Mouse (Mus musculus) intestine, embryonic 14.5 days (tissue): Measurements from ENCODE around the gene Pygo1. TPM values are rescaled to one million over a fixed set of nuclear protein-coding genes. Genes with fewer than 3 reads are reported as not detected.

Experiments
- ATAC-seq: fragments of 200-750 bp; cut with Nextera tagmentation; replicated peaks from 2 replicates; pipeline ENCODE4 v1.8.0; 2017; ENCODE audit warnings: low read depth, moderate number of reproducible peaks, moderate TSS enrichment, moderate library complexity; ENCODE audit not compliant: low FRiP score, low TSS enrichment
- DNase-seq: peaks from one replicate; pipeline ENCODE4 v3.0.0-alpha.2; 2018; ENCODE audit warnings: low spot score
- H3K27ac ChIP-seq: fragments of 300-500 bp; sonication (generic); 2 replicates; pipeline ENCODE4 v1.5.1; 2014; ENCODE audit warnings: low read depth, mild to moderate bottlenecking, control low read depth
- H3K27me3 ChIP-seq: fragments of 300-500 bp; sonication (generic); replicated peaks from 2 replicates; pipeline ENCODE4 v1.6.1; 2014; ENCODE audit warnings: low read length, control low read depth; ENCODE audit not compliant: control insufficient read depth, insufficient read depth
- H3K36me3 ChIP-seq: fragments of 300-500 bp; sonication (generic); 2 replicates; pipeline ENCODE4 v1.6.1; 2014; ENCODE audit warnings: low read length, control low read depth; ENCODE audit not compliant: control insufficient read depth, insufficient read depth
- H3K4me1 ChIP-seq: fragments of 300-500 bp; sonication (generic); replicated peaks from 2 replicates; pipeline ENCODE4 v1.6.1; 2014; ENCODE audit warnings: low read length, control low read depth, mixed read lengths; ENCODE audit not compliant: control insufficient read depth, insufficient read depth
- H3K4me2 ChIP-seq: fragments of 300-500 bp; sonication (generic); 2 replicates; pipeline ENCODE4 v1.6.1; 2014; ENCODE audit warnings: low read length
- H3K4me3 ChIP-seq: fragments of 300-500 bp; sonication (generic); 2 replicates; pipeline ENCODE4 v1.5.1; 2014; ENCODE audit warnings: low read depth, low read length, control low read depth, mixed read lengths
- H3K9ac ChIP-seq: fragments of 300-500 bp; sonication (generic); 2 replicates; pipeline ENCODE4 v1.6.1; 2014; ENCODE audit warnings: mild to moderate bottlenecking, low read length
- H3K9me3 ChIP-seq: fragments of 300-500 bp; sonication (generic); 2 replicates; pipeline ENCODE4 v1.6.1; 2016; ENCODE audit warnings: low read length, control low read depth; ENCODE audit not compliant: control insufficient read depth
- WGBS: fragments of 180-500 bp; shearing (Covaris S2); extraction: QIAGEN DNeasy Blood & Tissue Kit; methylation state at CpG from one replicate; pipeline ENCODE4 v1.1.7; 2014; 5-methylcytosine and 5-hydroxymethylcytosine counted together
- polyA plus RNA-seq: library from polyadenylated mRNA; unstranded; fragments of >200 nt; fragmentation: Nextera tagmentation; extraction: Ambion mirVana; gene quantifications from 2 replicates; pipeline ENCODE4 v1.2.1, GENCODE M21; 2014

The Pygo1 gene
- polyA plus RNA-seq, 1 experiment from 2014 or later, result 4.6 TPM

DNA sequence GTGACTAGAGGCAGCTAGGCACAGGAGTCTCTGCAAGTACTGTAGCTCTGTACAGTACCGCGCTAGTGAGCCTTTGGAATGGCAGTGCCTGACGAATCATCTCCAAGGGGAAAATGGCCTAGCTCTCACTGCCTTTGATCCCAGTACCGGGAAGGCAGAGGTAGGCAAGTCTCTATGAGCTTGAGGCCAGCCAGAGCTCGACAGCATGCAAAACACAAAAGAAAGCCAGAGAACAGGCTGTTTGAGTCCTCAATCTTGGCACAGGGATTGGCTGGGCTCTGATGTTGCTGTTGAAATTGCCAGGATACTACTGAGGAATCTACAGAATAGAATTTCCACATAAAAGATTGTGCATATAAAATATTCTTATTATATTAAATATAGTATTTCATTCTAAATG, 47.0 kb downstream of the Pygo1 start:
- no peaks in the 10 kb centered on the region for H3K27me3 ChIP-seq
- 90% methylated on average over 5 of the region's 5 CpGs for WGBS
- ATAC-seq, result no peak
- H3K9me3 ChIP-seq, result no peaks in the 10 kb centered on the region
- no peak overlapping the region for H3K4me3 ChIP-seq
- no peaks in the 10 kb centered on the region for H3K36me3 ChIP-seq
- H3K27ac ChIP-seq, result no peak overlapping the region
- H3K9ac ChIP-seq, result no peak overlapping the region
- H3K4me1 ChIP-seq, result no peaks in the 10 kb centered on the region
- DNase-seq, result no peak
- no peak overlapping the region for H3K4me2 ChIP-seq

DNA sequence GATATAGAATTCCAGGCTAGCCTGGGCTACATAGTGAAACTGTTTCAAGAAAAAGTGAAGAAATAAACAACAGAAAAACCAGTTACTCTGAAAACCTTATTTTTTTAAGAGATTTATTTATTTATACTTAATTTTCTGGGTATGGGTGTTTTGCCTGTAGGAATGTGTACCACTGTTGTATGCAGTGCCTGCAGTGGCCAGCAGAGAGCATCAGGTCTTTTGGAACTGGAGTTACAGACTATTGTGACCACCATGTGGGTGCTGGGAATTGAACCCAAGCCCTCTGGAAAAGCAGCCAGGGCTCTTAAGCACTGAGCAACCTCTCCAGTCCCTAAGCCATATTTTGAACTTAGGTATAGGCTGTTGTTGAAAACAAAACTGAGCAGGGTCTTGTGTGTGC, 47.5 kb downstream of the Pygo1 start:
- no peak for DNase-seq
- Histone ChIP-seq H3K9me3 (no peaks in the 10 kb centered on the region), H3K36me3 (no peaks in the 10 kb centered on the region), H3K9ac (no peak overlapping the region), H3K27me3 (no peaks in the 10 kb centered on the region), H3K4me1 (no peaks in the 10 kb centered on the region), H3K4me2 (no peak overlapping the region), H3K27ac (no peak overlapping the region), H3K4me3 (no peak overlapping the region)
- ATAC-seq, result no peak

DNA sequence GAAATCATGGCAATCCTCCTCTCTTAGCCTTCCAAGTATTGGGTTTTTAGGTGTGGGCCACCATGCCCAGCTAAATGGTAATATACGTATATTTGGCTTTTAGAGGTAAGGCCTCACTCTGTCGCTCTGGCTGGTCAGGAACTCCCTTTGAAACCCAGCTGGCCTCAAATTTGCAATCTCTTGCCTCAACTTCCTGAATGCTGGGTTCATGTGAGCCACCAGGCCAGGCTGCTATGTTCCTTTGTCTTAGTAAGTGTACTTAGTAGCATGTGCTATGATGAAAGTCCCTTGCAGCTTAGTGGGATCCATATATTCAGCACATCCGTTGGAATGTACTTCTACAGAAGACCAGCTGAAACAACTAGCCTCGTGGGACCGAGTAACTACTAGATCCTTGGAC, 49.3 kb downstream of the Pygo1 start:
- DNase-seq (no peak), ATAC-seq (no peak)
- Histone ChIP-seq H3K4me3 (no peak overlapping the region), H3K27ac (no peak overlapping the region), H3K27me3 (no peaks in the 10 kb centered on the region), H3K9me3 (no peaks in the 10 kb centered on the region), H3K4me2 (no peak overlapping the region), H3K4me1 (no peaks in the 10 kb centered on the region), H3K36me3 (no peaks in the 10 kb centered on the region), H3K9ac (no peak overlapping the region)
- WGBS, result 87% methylated on average over 5 of the region's 5 CpGs

DNA sequence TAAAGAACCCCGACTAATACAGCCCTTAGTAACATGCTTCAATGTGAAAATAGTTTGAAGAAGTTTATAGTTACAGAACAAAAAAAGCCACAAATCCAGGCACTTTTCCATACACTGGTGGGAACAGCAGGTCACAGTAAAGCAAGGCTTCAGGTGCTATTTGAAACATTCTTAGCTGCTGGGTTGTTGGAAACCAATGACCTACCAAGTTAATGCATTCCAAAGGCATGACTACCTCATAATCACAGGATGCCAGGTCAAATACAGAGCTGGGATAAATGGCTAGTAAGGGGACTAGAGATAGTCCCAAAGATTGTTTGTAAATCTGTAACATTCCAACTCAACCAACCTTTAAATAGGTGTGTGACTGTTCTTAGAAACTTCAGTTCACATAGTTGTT, 49.8 kb downstream of the Pygo1 start:
- H3K4me2 ChIP-seq, result no peak overlapping the region
- no peaks in the 10 kb centered on the region for H3K4me1 ChIP-seq
- H3K9ac ChIP-seq, result no peak overlapping the region
- H3K36me3 ChIP-seq, result no peaks in the 10 kb centered on the region
- no peaks in the 10 kb centered on the region for H3K27me3 ChIP-seq
- no peak overlapping the region for H3K27ac ChIP-seq
- WGBS, result 89% methylated on average over 1 of the region's 1 CpGs
- H3K4me3 ChIP-seq, result no peak overlapping the region
- no peak for DNase-seq
- ATAC-seq, result no peak
- H3K9me3 ChIP-seq, result no peaks in the 10 kb centered on the region

DNA sequence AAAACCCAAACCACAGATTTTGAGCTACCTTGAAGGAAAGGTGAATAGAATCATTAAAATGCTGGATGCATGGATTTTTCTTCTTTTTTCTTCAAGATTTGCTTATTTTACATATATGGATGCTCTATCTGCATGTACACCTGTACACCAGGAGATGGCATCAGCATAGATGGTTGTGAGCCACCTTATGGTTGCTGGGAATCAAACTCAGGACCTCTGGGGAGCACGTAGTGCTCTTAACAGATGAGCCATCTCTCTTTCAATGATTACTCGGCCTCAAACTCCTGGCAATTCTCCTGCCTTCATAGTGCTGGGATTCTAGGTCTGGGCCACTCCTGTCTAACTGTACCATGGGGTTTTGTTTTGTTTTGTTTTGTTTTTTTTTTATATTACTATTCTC, 57.6 kb downstream of the Pygo1 start:
- H3K9ac ChIP-seq, result no peak overlapping the region
- no peaks in the 10 kb centered on the region for H3K27me3 ChIP-seq
- no peak overlapping the region for H3K27ac ChIP-seq
- no peaks in the 10 kb centered on the region for H3K36me3 ChIP-seq
- H3K9me3 ChIP-seq, result no peaks in the 10 kb centered on the region
- no peak for ATAC-seq
- H3K4me1 ChIP-seq, result peaks cover 6% of the 10 kb centered on the region; the same call in 1 of the 2 replicates
- 68% methylated on average over 2 of the region's 2 CpGs for WGBS
- no peak overlapping the region for H3K4me2 ChIP-seq
- no peak overlapping the region for H3K4me3 ChIP-seq
- DNase-seq, result no peak

DNA sequence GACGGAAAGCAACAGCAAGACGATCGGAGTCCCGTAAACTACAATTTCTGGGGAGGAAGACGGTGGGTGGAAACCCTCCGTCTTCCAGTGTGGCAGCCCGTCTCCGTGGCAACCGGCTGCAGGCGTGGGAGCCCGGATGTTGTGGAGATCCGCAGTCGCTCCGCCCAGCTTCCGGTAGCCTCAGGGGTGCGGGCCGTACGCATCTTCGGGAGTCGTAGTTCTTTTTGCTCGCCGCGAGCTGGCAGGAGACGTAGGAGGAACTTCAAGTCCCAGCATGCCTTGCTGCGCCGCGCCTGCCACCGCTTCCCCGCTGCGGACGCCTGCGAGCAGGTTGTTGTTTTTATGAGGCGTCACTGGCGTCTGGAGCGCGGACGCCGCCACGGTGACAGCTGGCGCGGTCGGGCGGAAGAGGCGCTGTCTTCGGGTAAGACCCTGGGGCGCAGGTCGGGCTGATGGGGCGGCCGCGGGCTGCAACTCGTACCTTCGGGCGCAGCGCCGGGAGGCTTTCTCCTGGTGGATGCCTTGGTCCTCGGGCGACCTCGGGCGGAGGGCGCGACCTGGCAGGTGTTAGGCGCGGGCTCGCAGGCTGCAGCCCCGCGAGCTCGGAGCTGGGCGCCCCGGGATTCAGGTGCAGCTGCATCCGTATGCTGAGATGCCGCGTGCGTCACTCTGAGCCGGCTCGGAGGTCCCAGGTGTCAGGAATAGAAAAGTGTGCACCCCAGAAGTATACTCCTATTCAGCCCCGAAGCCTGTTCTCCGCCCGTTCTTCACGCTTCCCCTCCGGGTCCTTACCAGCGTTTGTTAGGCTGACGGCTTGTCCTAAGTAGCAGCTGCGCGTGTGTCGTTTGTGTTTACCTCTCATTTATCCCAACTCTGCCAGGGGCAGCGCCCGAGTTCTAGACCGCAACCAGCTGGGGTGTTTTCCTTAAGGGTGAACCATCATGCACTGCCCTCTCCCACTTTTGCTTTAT, 60.1 kb downstream of the Pygo1 start, which contains the start of the genes Ccpg1os and Ccpg1:
TSS of gene Ccpg1os (minus strand) at position 133 of the 971 bp plus-strand sequence.
TSS of gene Ccpg1 (plus strand) at position 180 of the 971 bp plus-strand sequence.
- under 1% methylated on average over 88 of the region's 88 CpGs for WGBS
- Histone ChIP-seq H3K4me2 (peak within 1 kb of the TSS; percentile 92), H3K27me3 (no peaks in the 10 kb centered on the region), H3K36me3 (no peaks in the 10 kb centered on the region), H3K4me3 (peak within 1 kb of the TSS; percentile 89), H3K9me3 (no peaks in the 10 kb centered on the region), H3K4me1 (peaks cover 6% of the 10 kb centered on the region; the same call in 1 of the 2 replicates), H3K27ac (no peak within 1 kb of the TSS; the same call in 1 of the 2 replicates), H3K9ac (peak within 1 kb of the TSS; percentile 63)
- peak; percentile 92 for DNase-seq
- ATAC-seq, result peak; percentile 100

DNA sequence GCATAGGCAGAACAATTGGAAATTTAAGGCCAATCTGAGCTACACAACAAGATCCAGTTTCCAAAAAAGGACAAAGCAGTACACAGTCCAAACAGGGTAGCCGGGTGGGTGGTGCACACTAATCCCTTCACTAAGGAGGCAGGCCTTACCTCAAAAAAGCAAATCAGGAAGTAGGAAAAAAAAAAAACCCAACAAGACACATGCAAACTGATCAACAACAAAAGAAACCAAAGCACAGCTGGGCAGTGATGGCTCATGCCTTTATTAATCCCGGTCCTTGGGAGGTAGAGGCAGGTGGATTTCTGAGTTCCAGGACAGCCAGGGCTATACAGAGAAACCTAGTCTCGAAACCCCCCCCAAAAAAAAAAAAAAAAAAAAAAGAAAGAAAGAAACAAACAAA, 62.3 kb downstream of the Pygo1 start:
- no peak for ATAC-seq
- Histone ChIP-seq H3K4me1 (peaks cover 6% of the 10 kb centered on the region; the same call in 1 of the 2 replicates), H3K36me3 (no peaks in the 10 kb centered on the region), H3K4me3 (no peak overlapping the region), H3K9me3 (no peaks in the 10 kb centered on the region), H3K27me3 (no peaks in the 10 kb centered on the region), H3K9ac (no peak overlapping the region), H3K4me2 (no peak overlapping the region), H3K27ac (no peak overlapping the region)
- 80% methylated on average over 3 of the region's 3 CpGs for WGBS
- DNase-seq, result no peak

DNA sequence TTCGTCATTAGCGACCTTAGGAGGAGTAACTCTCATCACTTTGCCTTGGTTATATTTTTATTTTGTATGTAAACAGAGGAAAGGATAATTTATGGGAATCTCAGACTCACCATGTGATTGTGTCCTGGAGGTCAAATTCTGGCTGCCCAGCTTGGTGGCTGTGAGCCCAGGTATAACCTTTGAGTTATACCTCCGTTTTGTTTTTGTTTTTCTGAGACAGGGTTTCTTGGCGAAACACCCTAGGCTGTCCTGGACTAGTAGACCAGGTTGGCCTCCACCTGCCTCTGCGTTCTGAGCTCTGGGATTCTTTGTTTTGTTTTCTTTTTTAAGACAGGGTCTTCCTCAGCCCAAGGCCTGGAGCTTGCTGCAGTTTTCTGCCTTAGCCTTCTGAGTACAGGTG, 63.3 kb downstream of the Pygo1 start:
- Histone ChIP-seq H3K4me1 (peaks cover 6% of the 10 kb centered on the region; the same call in 1 of the 2 replicates), H3K36me3 (no peaks in the 10 kb centered on the region), H3K9me3 (no peaks in the 10 kb centered on the region), H3K9ac (no peak overlapping the region), H3K27me3 (no peaks in the 10 kb centered on the region), H3K27ac (no peak overlapping the region), H3K4me2 (no peak overlapping the region), H3K4me3 (no peak overlapping the region)
- 80% methylated on average over 5 of the region's 5 CpGs for WGBS
- DNase-seq, result no peak
- ATAC-seq, result no peak
